Mouse (Mus musculus) stomach, embryonic 16.5 days (tissue): ENCODE data around the gene Nek11. TPM values are rescaled to one million over a fixed set of nuclear protein-coding genes. Genes with fewer than 3 reads are reported as not detected.

ENCODE experiments used
- ATAC-seq: fragments of 200-750 bp; cut with Nextera tagmentation; 2 replicates; pipeline ENCODE4 v1.8.0; 2017; ENCODE audit warnings: moderate number of reproducible peaks, moderate TSS enrichment; ENCODE audit not compliant: insufficient read depth, low FRiP score
- H3K27ac ChIP-seq: fragments of 300-500 bp; sonication (generic); 2 replicates; pipeline ENCODE4 v1.5.1; 2014; ENCODE audit warnings: low read length
- H3K27me3 ChIP-seq: fragments of 300-500 bp; sonication (generic); 2 replicates; pipeline ENCODE4 v1.6.1; 2014; ENCODE audit warnings: low read length, control low read depth, mixed read lengths; ENCODE audit not compliant: control insufficient read depth, insufficient read depth
- H3K36me3 ChIP-seq: fragments of 300-500 bp; sonication (generic); 2 replicates; pipeline ENCODE4 v1.6.1; 2014; ENCODE audit warnings: low read length; ENCODE audit not compliant: control insufficient read depth, insufficient read depth
- H3K4me1 ChIP-seq: fragments of 300-500 bp; sonication (generic); 2 replicates; pipeline ENCODE4 v1.6.1; 2014; ENCODE audit warnings: low read length, control low read depth, mixed read lengths; ENCODE audit not compliant: control insufficient read depth, insufficient read depth
- H3K4me2 ChIP-seq: fragments of 300-500 bp; sonication (generic); 2 replicates; pipeline ENCODE4 v1.6.1; 2014; ENCODE audit warnings: low read depth, low read length, mixed read lengths
- H3K4me3 ChIP-seq: fragments of 300-500 bp; sonication (generic); replicated peaks from 2 replicates; pipeline ENCODE4 v1.5.1; 2014; ENCODE audit warnings: mild to moderate bottlenecking, low read length
- H3K9ac ChIP-seq: fragments of 300-500 bp; sonication (generic); 2 replicates; pipeline ENCODE4 v1.6.1; 2014; ENCODE audit warnings: low read length
- H3K9me3 ChIP-seq: fragments of 300-500 bp; sonication (generic); replicated peaks from 2 replicates; pipeline ENCODE4 v1.6.1; 2016; ENCODE audit warnings: low read length, control low read depth; ENCODE audit not compliant: control insufficient read depth
- whole genome bisulfite sequencing: fragments of 180-500 bp; shearing (Covaris S2); extraction: QIAGEN DNeasy Blood & Tissue Kit; methylation state at CpG from one replicate; pipeline ENCODE4 v1.1.7; 2014; 5-methylcytosine and 5-hydroxymethylcytosine counted together
- polyA plus RNA-seq: library from polyadenylated mRNA; unstranded; fragments of >200 nt; fragmentation: Nextera tagmentation; extraction: Ambion mirVana; gene quantifications from 2 replicates; pipeline ENCODE4 v1.2.1, GENCODE M21; 2015

Nek11 gene
- polyA plus RNA-seq, 1 experiment from 2014 or later = 0.27 TPM

DNA sequence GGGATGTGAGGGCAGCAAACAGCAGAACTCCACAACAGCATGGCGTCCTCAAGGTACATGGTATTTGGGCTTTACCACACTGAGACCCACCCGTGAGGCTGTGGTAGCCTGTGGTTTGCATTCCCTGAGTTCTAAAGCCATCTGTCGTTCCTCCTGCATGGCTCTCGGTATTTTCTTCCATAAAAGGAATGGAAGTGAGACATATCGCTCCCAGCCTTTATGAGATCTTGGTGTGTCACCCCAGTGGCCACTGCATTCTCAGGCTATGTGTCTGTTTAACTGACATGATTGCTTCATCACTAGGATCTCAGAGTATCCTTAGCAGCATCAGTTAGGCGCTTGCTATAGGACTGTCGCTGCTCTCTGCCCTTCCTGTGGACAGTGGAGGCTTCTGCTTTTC lies 18.9 kb downstream of the Nek11 start:
- no peak overlapping the region for H3K4me3 ChIP-seq
- H3K9me3 ChIP-seq = no peaks in the 10 kb centered on the region
- 63% methylated on average over 7 of the region's 7 CpGs for WGBS

DNA sequence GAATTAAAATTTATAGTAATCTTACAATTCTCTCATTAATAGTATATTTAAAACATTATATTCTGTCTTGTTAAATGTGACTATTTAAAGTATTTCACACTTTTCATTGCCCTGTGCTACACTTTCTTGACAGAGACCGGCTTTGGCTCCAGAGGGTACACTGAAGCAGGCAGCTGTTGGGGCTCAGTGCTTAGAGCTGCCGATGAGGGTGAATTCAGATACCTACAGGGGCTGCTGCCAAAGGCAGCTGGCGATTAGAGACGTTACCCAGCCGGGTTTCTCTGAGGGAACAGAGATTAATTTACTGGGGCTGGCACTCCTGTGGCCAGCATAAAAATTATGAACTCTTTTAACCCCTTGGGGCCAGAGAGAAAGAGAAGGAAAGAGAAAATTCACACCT lies 21.0 kb downstream of the Nek11 start:
- no peaks in the 10 kb centered on the region; the same call in 1 of the 2 replicates for H3K27me3 ChIP-seq
- no peak for ATAC-seq
- H3K27ac ChIP-seq = no peak overlapping the region
- no peaks in the 10 kb centered on the region for H3K4me1 ChIP-seq
- H3K9ac ChIP-seq = no peak overlapping the region
- H3K9me3 ChIP-seq = no peaks in the 10 kb centered on the region
- no peak overlapping the region for H3K4me2 ChIP-seq
- no peaks in the 10 kb centered on the region for H3K36me3 ChIP-seq
- 50% methylated on average over 5 of the region's 5 CpGs for WGBS
- no peak overlapping the region for H3K4me3 ChIP-seq

More for the DNA sequence above, 18.9 kb downstream of the Nek11 start:
- no peak overlapping the region for H3K27ac ChIP-seq
- H3K4me1 ChIP-seq = no peaks in the 10 kb centered on the region
- ATAC-seq = no peak
- no peak overlapping the region for H3K4me2 ChIP-seq
- no peak overlapping the region for H3K9ac ChIP-seq
- no peaks in the 10 kb centered on the region for H3K36me3 ChIP-seq
- no peaks in the 10 kb centered on the region; the same call in 1 of the 2 replicates for H3K27me3 ChIP-seq

DNA sequence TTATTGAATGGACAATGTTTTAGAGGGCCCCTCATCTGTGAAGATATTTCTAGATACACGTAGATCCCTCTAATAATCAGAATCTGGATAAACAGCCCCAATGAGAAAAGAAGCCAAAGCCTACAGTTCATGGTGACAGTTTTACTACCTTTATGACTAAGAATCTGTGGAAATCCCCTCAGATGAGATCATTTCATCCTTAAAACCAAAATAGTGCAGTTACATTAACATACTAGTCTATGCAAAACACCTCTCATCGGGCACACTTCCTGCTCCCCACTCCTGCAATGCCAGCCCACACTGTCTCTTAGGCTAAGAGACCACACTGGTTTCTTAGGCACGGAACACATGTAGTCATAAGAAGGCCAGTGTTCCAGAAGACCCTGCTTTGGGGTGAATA lies 26.7 kb downstream of the Nek11 start:
- Histone ChIP-seq H3K27me3 (no peaks in the 10 kb centered on the region), H3K4me1 (no peaks in the 10 kb centered on the region), H3K9me3 (no peaks in the 10 kb centered on the region), H3K4me3 (no peak overlapping the region), H3K9ac (no peak overlapping the region), H3K4me2 (no peak overlapping the region), H3K36me3 (no peaks in the 10 kb centered on the region), H3K27ac (no peak overlapping the region)
- WGBS = 81% methylated on average over 3 of the region's 3 CpGs
- no peak for ATAC-seq

DNA sequence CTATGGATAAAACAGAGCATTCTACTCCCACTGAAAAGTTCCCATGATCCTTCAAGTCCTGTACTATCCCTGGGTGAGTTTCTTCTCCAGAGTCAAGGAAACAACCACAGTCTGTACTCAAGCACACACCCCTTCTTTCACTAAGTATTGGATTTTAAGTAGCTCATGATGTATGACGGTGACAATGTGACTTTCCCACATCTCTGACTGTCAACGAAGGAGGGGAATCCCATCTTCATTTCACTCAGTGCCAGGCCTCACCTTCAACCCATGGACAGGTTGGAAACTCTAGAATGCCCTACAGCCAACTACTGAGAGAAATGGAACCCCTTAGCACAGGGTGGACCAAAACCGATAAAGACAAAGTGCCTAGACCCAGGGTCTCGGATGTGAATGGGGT lies 29.1 kb downstream of the Nek11 start:
- Histone ChIP-seq H3K9ac (no peak overlapping the region), H3K27me3 (no peaks in the 10 kb centered on the region), H3K36me3 (no peaks in the 10 kb centered on the region), H3K27ac (no peak overlapping the region), H3K9me3 (no peaks in the 10 kb centered on the region), H3K4me2 (no peak overlapping the region), H3K4me3 (no peak overlapping the region), H3K4me1 (no peaks in the 10 kb centered on the region)
- ATAC-seq = no peak
- 87% methylated on average over 4 of the region's 4 CpGs for WGBS

DNA sequence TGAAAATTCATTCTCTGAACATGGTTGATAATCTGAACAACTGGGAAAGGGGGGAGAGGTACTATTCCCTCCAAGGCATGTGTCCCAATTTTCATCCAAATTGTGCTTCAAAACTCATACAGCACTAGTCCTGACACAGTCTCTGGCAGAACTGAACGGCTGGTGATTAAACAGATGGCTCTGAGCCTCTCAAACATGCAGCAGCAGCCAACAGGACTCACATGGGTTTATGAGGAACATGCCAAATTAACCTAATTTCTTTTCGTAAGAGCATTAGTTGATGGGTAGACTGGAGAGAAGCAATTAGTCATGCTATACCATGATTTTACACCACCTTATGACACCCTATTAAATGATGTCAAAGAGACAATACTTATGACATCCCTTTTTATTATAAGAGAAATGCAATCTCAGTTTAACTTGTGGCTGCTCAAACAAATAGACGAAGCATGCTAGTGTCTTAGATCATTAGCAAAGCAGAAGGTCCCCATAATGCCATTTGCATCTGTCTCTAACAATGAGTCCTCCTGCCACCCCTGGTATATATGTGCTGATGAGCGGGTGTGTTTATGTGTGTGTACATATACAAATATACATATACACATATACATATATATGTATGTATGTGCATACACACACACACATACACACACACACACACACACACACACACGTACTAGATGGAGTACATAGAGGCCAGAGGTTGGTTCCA lies 31.6 kb downstream of the Nek11 start:
- Histone ChIP-seq H3K36me3 (no peaks in the 10 kb centered on the region), H3K9ac (no peak overlapping the region), H3K4me2 (no peak overlapping the region), H3K4me3 (no peak overlapping the region), H3K27ac (no peak overlapping the region), H3K4me1 (no peaks in the 10 kb centered on the region), H3K27me3 (no peaks in the 10 kb centered on the region), H3K9me3 (no peaks in the 10 kb centered on the region)
- ATAC-seq = no peak
- WGBS = 75% methylated on average over 5 of the region's 5 CpGs

DNA sequence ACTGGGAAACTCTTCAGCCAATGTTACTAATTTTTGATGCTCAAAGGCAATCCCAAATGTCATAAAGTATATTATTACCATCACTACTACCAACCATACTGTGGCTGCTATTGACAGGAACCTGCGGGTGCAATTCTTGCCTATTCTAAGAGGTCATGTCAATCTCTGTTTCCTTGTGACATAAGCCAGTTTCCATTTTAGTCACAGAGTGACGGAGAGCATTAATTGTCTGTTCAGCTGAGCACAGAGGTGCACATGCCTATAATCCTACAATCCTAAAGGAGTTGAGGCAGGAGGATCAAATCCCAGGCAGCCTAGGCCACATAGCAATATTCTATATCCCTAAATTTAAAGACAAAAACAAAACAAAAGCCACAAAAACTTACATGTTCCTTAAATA lies 33.1 kb downstream of the Nek11 start:
- H3K4me3 ChIP-seq = no peak overlapping the region
- no peaks in the 10 kb centered on the region for H3K36me3 ChIP-seq
- no peaks in the 10 kb centered on the region for H3K4me1 ChIP-seq
- ATAC-seq = no peak
- H3K27ac ChIP-seq = no peak overlapping the region
- no peaks in the 10 kb centered on the region for H3K27me3 ChIP-seq
- H3K4me2 ChIP-seq = no peak overlapping the region
- H3K9me3 ChIP-seq = no peaks in the 10 kb centered on the region
- 70% methylated on average over 2 of the region's 2 CpGs for WGBS
- no peak overlapping the region for H3K9ac ChIP-seq

DNA sequence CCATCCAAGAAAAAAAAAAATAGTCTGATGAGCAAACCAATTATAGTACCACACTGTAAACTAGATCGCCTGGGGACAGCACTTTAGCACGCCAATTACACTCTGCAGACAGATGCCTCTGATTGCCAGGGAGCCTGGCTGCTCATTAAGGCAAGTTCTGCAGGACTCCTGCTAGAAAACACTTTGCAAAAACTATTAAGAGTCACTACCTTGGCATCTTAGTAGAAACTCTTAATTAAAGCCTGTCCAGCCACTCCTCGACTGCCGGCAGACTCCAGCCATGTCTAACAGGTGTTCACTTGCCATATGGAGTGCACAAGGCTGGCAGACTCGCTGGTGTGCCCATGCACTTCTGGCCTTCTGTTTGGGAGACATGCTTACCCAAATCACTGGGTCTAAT lies 46.3 kb downstream of the Nek11 start:
- ATAC-seq = no peak
- no peaks in the 10 kb centered on the region for H3K4me1 ChIP-seq
- H3K4me3 ChIP-seq = no peak overlapping the region
- H3K4me2 ChIP-seq = no peak overlapping the region
- no peak overlapping the region for H3K9ac ChIP-seq
- WGBS = 71% methylated on average over 5 of the region's 5 CpGs
- no peaks in the 10 kb centered on the region for H3K27me3 ChIP-seq
- H3K36me3 ChIP-seq = no peaks in the 10 kb centered on the region
- no peak overlapping the region for H3K27ac ChIP-seq
- H3K9me3 ChIP-seq = no peaks in the 10 kb centered on the region

DNA sequence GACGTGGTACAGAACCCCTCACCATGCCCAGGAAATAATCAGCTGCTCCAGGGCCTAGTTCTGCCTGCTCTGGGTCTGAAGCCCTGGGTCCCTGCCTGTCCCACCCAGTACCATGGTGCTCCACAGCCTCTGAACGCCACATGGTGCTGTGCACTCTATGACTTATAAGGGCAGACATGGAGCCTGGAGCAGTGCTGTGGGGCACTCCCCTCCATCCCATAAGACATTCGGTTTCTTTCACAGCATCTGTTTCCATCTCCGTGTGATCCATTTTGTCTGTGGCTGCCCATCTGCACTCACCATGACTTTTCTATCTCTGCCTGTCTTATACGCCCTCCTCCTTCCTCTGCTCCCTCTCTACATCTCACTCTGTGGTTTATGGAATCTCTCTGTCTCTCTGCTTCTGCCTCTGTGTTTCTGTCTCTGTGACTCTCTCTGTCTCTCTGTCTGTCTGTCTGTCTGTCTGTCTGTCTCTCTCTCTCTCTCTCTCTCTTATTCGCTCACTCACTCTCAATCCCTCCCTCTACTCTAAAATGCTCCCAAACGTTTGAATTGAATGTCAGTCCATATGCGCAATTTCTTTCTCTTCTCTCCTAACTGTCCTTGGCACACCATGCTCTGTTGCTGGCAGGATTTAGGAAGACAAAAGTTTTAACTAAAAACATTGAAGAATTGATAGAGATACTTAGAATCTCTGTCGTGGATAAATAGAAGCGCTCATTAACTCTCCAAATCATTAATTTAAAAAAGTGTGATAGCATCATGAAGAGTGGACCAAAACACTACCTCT lies 46.9 kb downstream of the Nek11 start:
- Histone ChIP-seq H3K9me3 (no peaks in the 10 kb centered on the region), H3K4me3 (no peak overlapping the region), H3K27ac (no peak overlapping the region), H3K4me1 (no peaks in the 10 kb centered on the region), H3K9ac (no peak overlapping the region), H3K36me3 (no peaks in the 10 kb centered on the region), H3K4me2 (no peak overlapping the region), H3K27me3 (no peaks in the 10 kb centered on the region)
- no peak for ATAC-seq
- 74% methylated on average over 10 of the region's 10 CpGs for WGBS

DNA sequence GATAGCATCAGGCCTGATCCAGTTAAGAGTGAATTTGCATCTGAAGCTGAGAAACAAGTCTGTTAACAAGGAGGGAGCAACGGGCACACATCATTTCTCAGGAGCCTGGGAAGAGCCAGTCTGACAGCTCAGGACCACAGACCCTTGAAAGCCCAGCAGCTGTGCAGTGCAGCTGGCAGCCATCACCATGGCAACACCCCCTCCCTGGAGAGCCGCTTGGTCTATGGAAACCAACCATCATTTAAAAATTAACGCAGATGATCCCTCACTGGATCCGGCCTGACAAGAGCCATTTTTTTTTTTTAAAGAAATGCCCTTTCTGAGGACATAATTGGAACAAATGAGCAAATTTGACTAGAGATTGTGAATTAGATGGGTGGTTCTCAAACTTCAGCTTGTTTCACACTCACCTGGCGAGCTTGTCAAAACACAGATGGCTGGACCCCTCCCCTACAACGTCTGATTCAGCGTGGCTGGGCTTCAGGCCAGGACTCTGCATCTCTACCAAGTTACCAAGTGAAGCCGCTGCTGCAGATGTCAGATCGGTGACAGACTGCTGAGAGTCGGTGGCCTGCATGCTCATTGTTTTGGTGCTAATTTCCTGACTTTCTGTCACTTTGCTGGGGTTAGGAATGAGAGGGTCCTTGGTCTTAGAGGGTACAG lies 52.2 kb downstream of the Nek11 start:
- H3K9me3 ChIP-seq = no peaks in the 10 kb centered on the region
- WGBS = 47% methylated on average over 10 of the region's 10 CpGs
- H3K9ac ChIP-seq = no peak overlapping the region
- no peaks in the 10 kb centered on the region for H3K27me3 ChIP-seq
- no peak overlapping the region for H3K27ac ChIP-seq
- no peak overlapping the region for H3K4me2 ChIP-seq
- no peak overlapping the region for H3K4me3 ChIP-seq
- no peak for ATAC-seq
- no peaks in the 10 kb centered on the region for H3K4me1 ChIP-seq
- H3K36me3 ChIP-seq = no peaks in the 10 kb centered on the region
